Mouse (Mus musculus): ENCODE measurements at regions not wholly inside any gene's neighbourhood (a gene's known extent, or its start where the extent isn't known, plus 50 kb on each side); places are given as distances from the start of the nearest gene placed in this dataset.

- intact Hi-C loops (cut with DNase I; ENCODE audit: low total_unique reads) = no loop called here
- no peak for DNase-seq
Measured at GRCm38 (mm10) chr13:11098899-11099585, 738.4 kb upstream of the Chrm3 start.

DNA sequence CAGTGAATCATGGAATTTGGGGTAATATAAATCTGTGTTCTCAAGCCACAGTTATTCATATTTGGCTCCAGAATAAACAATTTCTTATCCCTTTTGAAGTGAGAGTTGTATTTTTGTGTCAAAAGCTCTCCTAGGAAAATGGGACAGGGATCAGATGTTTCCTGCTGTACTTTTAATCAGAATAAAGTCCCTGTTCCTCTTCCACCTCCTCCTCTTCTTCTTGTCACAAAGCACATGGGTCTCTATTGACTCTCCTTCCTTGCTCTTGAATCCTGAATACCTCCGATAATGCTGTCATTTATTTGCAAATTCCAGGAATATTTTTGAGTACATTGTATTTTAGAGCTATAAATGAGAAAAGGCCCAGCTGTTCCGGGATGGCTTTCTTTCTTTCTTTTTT lies 732.3 kb upstream of the Chrm3 start:
- intact Hi-C loops (cut with DNase I; ENCODE audit: low total_unique reads) = no loop called here
- no peak for DNase-seq

Measured in gastrocnemius, postnatal 14 days (tissue).